Mouse (Mus musculus) bone marrow macrophage, adult 2 months (primary cell): ENCODE measurements around the gene Apob.

Experiments
- CTCF ChIP-seq: IDR thresholded peaks from 2 replicates; pipeline ENCODE4 v1.5.1; 2012; ENCODE audit warnings: low read depth, mild to moderate bottlenecking, low read length, moderate library complexity
- POLR2A ChIP-seq: IDR thresholded peaks from 2 replicates; pipeline ENCODE4 v1.6.1; 2012; ENCODE audit warnings: mild to moderate bottlenecking, low read depth, low read length, borderline replicate concordance

DNA sequence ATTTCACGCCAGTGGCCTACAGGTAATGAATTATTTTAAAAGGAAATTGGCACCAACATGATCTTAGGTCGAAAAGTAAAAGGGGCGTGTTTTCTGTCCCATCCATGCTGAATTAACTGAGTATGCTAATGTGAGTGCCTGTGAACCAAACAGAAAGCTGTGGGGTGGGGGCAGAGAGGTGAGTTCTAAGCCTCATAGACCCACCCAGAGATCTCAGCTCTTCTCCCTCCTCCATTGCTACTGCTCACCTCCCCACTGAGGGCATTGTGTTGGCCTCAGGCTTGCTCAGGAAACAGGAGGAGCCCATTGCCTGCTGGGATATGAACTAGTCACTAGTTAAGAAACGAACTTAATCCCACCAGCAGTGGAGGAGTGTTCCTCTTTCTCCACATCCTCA is 54.9 kb downstream of the Apob start:
- TF ChIP-seq POLR2A, result no peak
- no peak for TF ChIP-seq CTCF
